Mouse (Mus musculus): Measurements from ENCODE around the gene Akr1c21. TPM values are rescaled to one million over a fixed set of nuclear protein-coding genes. Genes with fewer than 3 reads are reported as not detected.
"Not testable (repeated sequence)": the region's sequence is repeated elsewhere in the genome, so short reads cannot be mapped to it uniquely, and the experiment has no call there.

The Akr1c21 gene
- polyA plus RNA-seq (2012; rRNA removed), result not detected in 2 replicates

DNA sequence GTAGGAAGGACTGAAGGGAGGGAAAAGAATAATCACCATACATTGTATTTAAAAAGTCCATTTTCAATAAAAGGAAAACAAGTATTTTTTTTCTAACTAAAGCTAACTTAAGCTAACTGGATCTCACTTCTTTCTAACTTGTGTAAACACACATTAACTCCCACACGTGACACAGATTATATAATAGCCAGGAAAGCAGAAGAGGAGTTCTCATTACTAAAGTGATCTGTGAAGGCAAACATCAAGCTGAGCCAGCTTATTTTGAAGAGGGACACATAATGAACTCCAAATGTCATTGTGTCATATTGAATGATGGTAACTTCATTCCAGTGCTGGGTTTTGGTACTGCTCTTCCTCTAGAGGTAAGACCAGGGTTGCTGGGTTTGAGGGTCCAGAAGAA lies at the start of gene Akr1c21:
TSS of gene Akr1c21 (plus strand) at position 205 of the 400 bp plus-strand sequence.
- no peak for DNase-seq
- no peak within 1 kb of the TSS for H3K4me3 ChIP-seq (replicated peaks; ENCODE audit: insufficient read depth, low read depth, low read length)

DNA sequence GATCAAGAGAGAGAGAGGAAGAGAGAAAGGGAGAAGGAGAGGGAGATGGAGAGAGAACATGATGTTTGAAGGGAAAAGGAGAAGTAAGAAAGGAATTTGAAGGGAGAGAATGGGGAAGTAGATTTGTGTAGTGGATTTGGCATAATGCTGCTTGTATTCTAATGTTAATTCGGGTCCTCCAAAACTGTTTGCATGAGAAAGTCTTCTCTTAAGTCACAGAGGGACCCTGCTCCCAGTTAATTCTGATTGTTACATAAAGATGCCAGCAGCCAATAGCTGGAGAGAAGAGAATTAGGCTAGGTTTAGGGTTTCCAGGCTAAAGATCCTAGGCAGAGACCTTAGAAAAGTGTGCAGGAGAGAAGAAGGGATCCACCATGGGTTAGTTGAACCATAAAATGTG lies 14.7 kb upstream of the Akr1c21 start:
- WGBS, result 79% methylated on average over 1 of the region's 1 CpGs
- H3K4me3 ChIP-seq (replicated peaks; ENCODE audit: insufficient read depth, low read depth, low read length), result no peak overlapping the region
- no peak overlapping the region for H3K27ac ChIP-seq (ENCODE audit: insufficient read depth, low read length)
- no peak for TF ChIP-seq POLR2A (IDR thresholded peaks at IDR 0.05; ENCODE audit: borderline replicate concordance, insufficient read depth, low read length)
- no peak for TF ChIP-seq CTCF (IDR thresholded peaks at IDR 0.05; ENCODE audit: borderline replicate concordance, insufficient read depth, low read depth, low read length)
- no peaks in the 10 kb centered on the region for H3K27me3 ChIP-seq (ENCODE audit: control insufficient read depth, insufficient read depth, low read length)
- no peak for DNase-seq
- no peaks in the 10 kb centered on the region for H3K4me1 ChIP-seq (ENCODE audit: control insufficient read depth, insufficient read depth, low read length)

More for the DNA sequence above, at the start of gene Akr1c21:
- H3K4me1 ChIP-seq (ENCODE audit: control insufficient read depth, insufficient read depth, low read length), result no peaks in the 10 kb centered on the region
- no peaks in the 10 kb centered on the region for H3K27me3 ChIP-seq (ENCODE audit: control insufficient read depth, insufficient read depth, low read length)
- no peak within 1 kb of the TSS for H3K27ac ChIP-seq (ENCODE audit: insufficient read depth, low read length)
- TF ChIP-seq CTCF (IDR thresholded peaks at IDR 0.05; ENCODE audit: borderline replicate concordance, insufficient read depth, low read depth, low read length), result no peak
- no peak for TF ChIP-seq POLR2A (IDR thresholded peaks at IDR 0.05; ENCODE audit: borderline replicate concordance, insufficient read depth, low read length)
- WGBS, result 70% methylated on average over 1 of the region's 1 CpGs

DNA sequence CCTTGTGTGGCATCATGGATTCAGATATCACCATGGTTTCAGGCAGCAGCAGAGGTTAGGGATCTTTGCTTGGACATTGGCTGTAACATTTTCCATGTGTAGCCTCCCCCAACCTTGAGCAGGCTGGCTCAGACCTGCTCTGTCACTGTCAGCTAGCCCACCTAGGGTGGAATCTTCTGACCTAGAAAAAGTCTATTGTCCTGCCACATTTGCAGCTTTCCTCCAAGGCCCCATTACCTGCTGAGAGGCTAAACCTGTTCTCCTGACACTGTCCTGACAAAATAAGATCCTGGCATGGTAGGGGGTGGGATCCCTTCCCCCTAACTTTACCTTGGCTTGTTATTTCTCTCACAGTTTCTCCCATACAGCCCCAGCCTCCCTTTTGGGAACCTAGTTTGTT lies 13.4 kb upstream of the Akr1c21 start:
- no peak for DNase-seq
- Histone ChIP-seq H3K4me3 (replicated peaks; ENCODE audit: insufficient read depth, low read depth, low read length) (no peak overlapping the region), H3K27me3 (ENCODE audit: control insufficient read depth, insufficient read depth, low read length) (no peaks in the 10 kb centered on the region), H3K4me1 (ENCODE audit: control insufficient read depth, insufficient read depth, low read length) (no peaks in the 10 kb centered on the region), H3K27ac (ENCODE audit: insufficient read depth, low read length) (no peak overlapping the region)
- TF ChIP-seq CTCF (IDR thresholded peaks at IDR 0.05; ENCODE audit: borderline replicate concordance, insufficient read depth, low read depth, low read length) (no peak), POLR2A (IDR thresholded peaks at IDR 0.05; ENCODE audit: borderline replicate concordance, insufficient read depth, low read length) (no peak)

DNA sequence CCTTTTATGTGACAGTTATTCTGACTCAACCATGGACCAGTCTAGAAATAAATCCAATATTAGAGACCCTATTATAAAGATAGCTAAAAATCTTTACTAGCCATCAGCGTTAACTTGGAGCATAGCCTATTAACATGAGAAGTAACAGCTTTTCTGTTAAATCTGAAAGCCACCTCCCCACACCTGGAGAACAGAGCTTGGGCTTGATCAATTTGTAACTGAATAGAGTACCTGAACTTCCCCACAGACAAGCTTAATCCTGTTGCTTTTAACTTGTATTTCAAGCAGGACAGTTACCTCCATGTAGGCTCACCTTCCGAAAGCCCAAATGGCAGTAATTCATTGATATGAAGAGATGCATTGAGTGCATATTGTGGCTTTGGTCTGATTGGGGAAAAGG lies 7.9 kb upstream of the Akr1c21 start:
- TF ChIP-seq CTCF (IDR thresholded peaks at IDR 0.05; ENCODE audit: borderline replicate concordance, insufficient read depth, low read depth, low read length) (no peak), POLR2A (IDR thresholded peaks at IDR 0.05; ENCODE audit: borderline replicate concordance, insufficient read depth, low read length) (no peak)
- Histone ChIP-seq H3K4me1 (ENCODE audit: control insufficient read depth, insufficient read depth, low read length) (no peaks in the 10 kb centered on the region), H3K27me3 (ENCODE audit: control insufficient read depth, insufficient read depth, low read length) (no peaks in the 10 kb centered on the region), H3K27ac (ENCODE audit: insufficient read depth, low read length) (no peak overlapping the region), H3K4me3 (replicated peaks; ENCODE audit: insufficient read depth, low read depth, low read length) (no peak overlapping the region)
- DNase-seq, result no peak
- WGBS, result 81% methylated on average over 2 of the region's 2 CpGs

DNA sequence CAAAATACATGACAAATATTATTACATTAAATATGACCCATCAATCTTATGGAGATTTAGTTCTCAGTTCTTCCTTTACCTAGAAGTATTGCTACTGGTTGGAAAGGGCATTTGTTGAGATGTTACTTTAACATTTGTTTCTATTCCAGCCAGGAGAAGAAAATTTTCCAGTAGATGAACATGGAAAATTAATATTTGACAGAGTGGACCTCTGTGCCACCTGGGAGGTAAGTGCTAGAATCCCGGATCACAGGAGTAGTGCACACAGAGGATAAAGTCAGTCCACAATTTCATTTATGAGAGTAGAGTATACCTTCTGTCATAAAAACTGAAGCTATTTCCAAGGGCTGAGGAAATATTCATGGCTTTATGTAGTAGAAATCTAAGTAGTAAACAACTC lies 3.0 kb downstream of the Akr1c21 start:
- WGBS, result 78% methylated on average over 1 of the region's 1 CpGs
- H3K4me3 ChIP-seq (replicated peaks; ENCODE audit: insufficient read depth, low read depth, low read length), result no peak overlapping the region
- no peaks in the 10 kb centered on the region for H3K4me1 ChIP-seq (ENCODE audit: control insufficient read depth, insufficient read depth, low read length)
- DNase-seq, result no peak
- no peaks in the 10 kb centered on the region for H3K27me3 ChIP-seq (ENCODE audit: control insufficient read depth, insufficient read depth, low read length)
- H3K27ac ChIP-seq (ENCODE audit: insufficient read depth, low read length), result no peak overlapping the region
- TF ChIP-seq POLR2A (IDR thresholded peaks at IDR 0.05; ENCODE audit: borderline replicate concordance, insufficient read depth, low read length) (no peak), CTCF (IDR thresholded peaks at IDR 0.05; ENCODE audit: borderline replicate concordance, insufficient read depth, low read depth, low read length) (no peak)

DNA sequence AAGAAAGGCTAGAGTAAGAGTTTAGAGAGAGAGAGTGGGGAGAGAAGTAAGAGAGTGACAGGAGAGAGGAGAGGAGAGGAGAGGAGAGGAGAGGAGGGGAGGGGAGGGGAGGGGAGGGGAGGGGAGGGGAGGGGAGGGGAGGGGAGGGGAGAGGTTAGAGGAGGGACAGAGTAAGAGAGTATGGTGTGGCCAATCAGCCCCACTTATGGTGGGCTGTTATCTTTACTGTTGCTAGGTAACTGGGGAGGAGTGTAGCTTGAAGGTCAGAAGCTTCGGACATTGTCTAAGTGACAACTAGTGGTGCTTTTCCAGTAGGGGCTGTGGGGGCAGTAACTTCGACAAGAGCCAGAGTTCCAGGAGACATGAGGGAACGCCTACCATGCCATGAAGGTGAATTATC lies 29.6 kb downstream of the Akr1c21 start:
- not testable (repeated sequence) for H3K27me3 ChIP-seq (ENCODE audit: control insufficient read depth, insufficient read depth, low read length); H3K4me3 ChIP-seq (replicated peaks; ENCODE audit: insufficient read depth, low read depth, low read length); H3K4me1 ChIP-seq (ENCODE audit: control insufficient read depth, insufficient read depth, low read length); DNase-seq; H3K27ac ChIP-seq (ENCODE audit: insufficient read depth, low read length)
- WGBS, result 65% methylated on average over 3 of the region's 3 CpGs

DNA sequence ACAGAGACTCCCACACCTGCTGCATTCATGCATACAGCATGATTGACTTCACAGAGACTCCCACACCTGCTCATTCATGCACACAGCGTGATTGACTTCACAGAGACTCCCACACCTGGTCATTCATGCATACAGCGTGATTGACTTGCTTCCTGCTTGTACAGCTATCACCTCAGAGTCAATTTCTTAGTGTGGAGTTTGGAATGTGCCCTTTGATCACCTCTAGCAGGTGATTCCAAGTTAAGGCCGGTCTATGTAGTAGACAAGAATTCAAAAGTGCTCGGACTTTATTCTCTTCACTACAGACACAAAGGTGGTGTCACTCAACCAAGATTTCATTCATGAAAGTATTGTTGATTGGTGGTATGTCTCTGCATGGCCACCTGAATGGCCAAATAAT lies 32.9 kb downstream of the Akr1c21 start:
- DNase-seq, result no peak
- no peaks in the 10 kb centered on the region for H3K27me3 ChIP-seq (ENCODE audit: control insufficient read depth, insufficient read depth, low read length)
- no peak overlapping the region for H3K4me3 ChIP-seq (replicated peaks; ENCODE audit: insufficient read depth, low read depth, low read length)
- TF ChIP-seq POLR2A (IDR thresholded peaks at IDR 0.05; ENCODE audit: borderline replicate concordance, insufficient read depth, low read length) (no peak), CTCF (IDR thresholded peaks at IDR 0.05; ENCODE audit: borderline replicate concordance, insufficient read depth, low read depth, low read length) (no peak)
- 93% methylated on average over 4 of the region's 4 CpGs for WGBS
- H3K27ac ChIP-seq (ENCODE audit: insufficient read depth, low read length), result no peak overlapping the region
- H3K4me1 ChIP-seq (ENCODE audit: control insufficient read depth, insufficient read depth, low read length), result 0 out of 2 replicates have a peak, but pooled peaks cover 2% of the 10 kb centered on the region

DNA sequence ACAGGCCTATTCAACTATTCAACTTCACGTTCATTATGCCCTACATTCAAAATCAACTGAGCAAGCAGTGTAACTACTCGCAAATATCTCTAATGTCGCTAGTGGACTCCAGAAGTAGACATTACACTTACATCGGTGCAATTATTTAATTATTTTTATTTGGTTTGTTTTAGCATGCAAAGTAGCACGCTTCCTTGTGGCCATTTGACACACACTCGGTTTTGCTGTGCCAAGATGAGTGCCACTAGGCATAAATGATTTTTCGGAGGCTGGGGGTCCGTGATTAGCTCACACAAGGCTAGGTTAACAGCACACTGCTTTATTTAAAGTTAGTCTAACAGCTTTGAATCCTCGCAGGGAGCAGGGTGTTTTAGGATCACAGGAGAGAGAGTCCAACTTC lies 34.7 kb downstream of the Akr1c21 start:
- no peak for TF ChIP-seq CTCF (IDR thresholded peaks at IDR 0.05; ENCODE audit: borderline replicate concordance, insufficient read depth, low read depth, low read length)
- TF ChIP-seq POLR2A (IDR thresholded peaks at IDR 0.05; ENCODE audit: borderline replicate concordance, insufficient read depth, low read length), result no peak
- H3K4me3 ChIP-seq (replicated peaks; ENCODE audit: insufficient read depth, low read depth, low read length), result peak overlapping the region; percentile 93
- no peak for DNase-seq
- H3K27ac ChIP-seq (ENCODE audit: insufficient read depth, low read length), result peak overlapping the region; percentile 76
- no peaks in the 10 kb centered on the region for H3K27me3 ChIP-seq (ENCODE audit: control insufficient read depth, insufficient read depth, low read length)
- 10% methylated on average over 9 of the region's 9 CpGs for WGBS
- 0 out of 2 replicates have a peak, but pooled peaks cover 2% of the 10 kb centered on the region for H3K4me1 ChIP-seq (ENCODE audit: control insufficient read depth, insufficient read depth, low read length)
